Mouse (Mus musculus) testis, adult 2 months (tissue): ENCODE measurements around the gene Got1.

Experiments
- CTCF ChIP-seq: fragments of 200-500 bp; IDR thresholded peaks from 2 replicates; pipeline ENCODE4 v1.5.1; 2012; ENCODE audit warnings: low read depth, mild to moderate bottlenecking, inconsistent platforms, low read length, moderate library complexity; ENCODE audit not compliant: control insufficient read depth, insufficient read depth, insufficient replicate concordance
- POLR2A ChIP-seq: fragments of 200-500 bp; IDR thresholded peaks from 2 replicates; pipeline ENCODE4 v1.6.1; 2012; ENCODE audit warnings: low read depth, mild to moderate bottlenecking, inconsistent platforms, low read length, moderate library complexity; ENCODE audit not compliant: control insufficient read depth

GRCm38 (mm10) chr19:43462141-43462540, 62.3 kb downstream of the Got1 start:
- TF ChIP-seq CTCF: no peak
- no peak for TF ChIP-seq POLR2A
